Mouse (Mus musculus): ENCODE measurements around the gene Mrps18b. TPM values are rescaled to one million over a fixed set of nuclear protein-coding genes. Genes with fewer than 3 reads are reported as not detected.

Gene Mrps18b
- polyA plus RNA-seq, 1 experiment from 2014 or later: 67.1 TPM

GRCm38 (mm10) chr17:35930627-35931026 lies 14.4 kb upstream of the Mrps18b start:
- no peaks in the 10 kb centered on the region for H3K9me3 ChIP-seq (replicated peaks)
- ATAC-seq (ENCODE audit: low FRiP score): no peak
- H3K27ac ChIP-seq (replicated peaks): no peak overlapping the region
- H3K9ac ChIP-seq (replicated peaks): no peak overlapping the region
- 95% methylated on average over 12 of the region's 12 CpGs for WGBS
- H3K4me2 ChIP-seq: no peak overlapping the region
- H3K36me3 ChIP-seq: peaks cover 55% of the 10 kb centered on the region
- H3K4me1 ChIP-seq: no peaks in the 10 kb centered on the region
- H3K4me3 ChIP-seq (replicated peaks): no peak overlapping the region
- H3K27me3 ChIP-seq (replicated peaks): no peaks in the 10 kb centered on the region

DNA sequence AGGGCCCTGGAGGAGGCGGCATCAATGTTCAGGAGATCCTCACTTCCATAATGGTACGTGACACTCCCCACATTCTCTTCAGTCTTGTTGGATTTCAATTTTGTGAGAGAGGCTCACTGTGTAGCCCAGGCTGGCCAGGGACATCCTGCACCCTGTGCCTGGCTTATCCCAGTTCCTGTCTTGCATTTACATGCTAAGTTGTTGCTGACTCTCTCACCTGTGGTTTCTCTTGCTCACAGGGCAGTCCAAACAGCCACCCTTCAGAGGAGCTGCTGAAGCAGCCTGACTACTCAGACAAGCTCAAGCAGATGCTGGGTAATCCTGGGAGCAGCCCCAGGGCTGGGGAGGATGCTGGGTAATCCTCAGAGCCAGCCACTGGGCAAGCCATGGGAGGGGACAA lies 13.3 kb upstream of the Mrps18b start:
- no peaks in the 10 kb centered on the region for H3K9me3 ChIP-seq (replicated peaks)
- no peak overlapping the region for H3K4me3 ChIP-seq (replicated peaks)
- 90% methylated on average over 2 of the region's 2 CpGs for WGBS
- no peak for ATAC-seq (ENCODE audit: low FRiP score)
- H3K27me3 ChIP-seq (replicated peaks): no peaks in the 10 kb centered on the region
- H3K9ac ChIP-seq (replicated peaks): no peak overlapping the region
- H3K27ac ChIP-seq (replicated peaks): no peak overlapping the region
- peaks cover 65% of the 10 kb centered on the region for H3K36me3 ChIP-seq
- no peaks in the 10 kb centered on the region for H3K4me1 ChIP-seq
- no peak overlapping the region for H3K4me2 ChIP-seq

- WGBS: 55% methylated on average over 1 of the region's 1 CpGs
- H3K27me3 ChIP-seq (replicated peaks): no peaks in the 10 kb centered on the region
- H3K4me1 ChIP-seq: 0 out of 2 replicates have a peak, but pooled peaks cover 3% of the 10 kb centered on the region
- no peak overlapping the region for H3K27ac ChIP-seq (replicated peaks)
- no peaks in the 10 kb centered on the region for H3K9me3 ChIP-seq (replicated peaks)
- H3K4me3 ChIP-seq (replicated peaks): no peak overlapping the region
- H3K9ac ChIP-seq (replicated peaks): no peak overlapping the region
- H3K36me3 ChIP-seq: peaks cover 80% of the 10 kb centered on the region
- H3K4me2 ChIP-seq: no peak overlapping the region
- ATAC-seq (ENCODE audit: low FRiP score): no peak
These were observed 11.3 kb upstream of the Mrps18b start for GRCm38 (mm10) chr17:35927471-35927870.

DNA sequence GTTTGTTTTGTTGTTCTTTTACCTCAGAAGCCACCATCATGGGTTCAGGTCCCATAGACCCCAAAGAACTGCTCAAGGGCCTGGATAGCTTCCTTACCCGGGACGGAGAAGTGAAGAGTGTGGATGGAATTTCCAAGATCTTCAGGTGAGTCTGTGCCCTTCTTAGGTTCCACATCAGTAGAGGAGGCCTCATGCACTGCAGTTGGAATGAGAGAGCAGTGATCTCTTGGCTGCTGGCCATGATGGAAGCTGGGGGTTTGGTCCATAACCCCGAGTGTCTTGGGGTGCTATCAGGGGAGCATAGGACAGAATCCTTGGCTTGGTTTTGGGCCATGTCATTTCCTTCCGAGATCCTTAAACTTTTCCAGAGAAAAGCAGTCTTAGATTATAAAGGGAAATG lies 7.1 kb upstream of the Mrps18b start:
- WGBS: 95% methylated on average over 4 of the region's 4 CpGs
- H3K27ac ChIP-seq (replicated peaks): no peak overlapping the region
- H3K36me3 ChIP-seq: peaks cover 48% of the 10 kb centered on the region
- no peak for ATAC-seq (ENCODE audit: low FRiP score)
- H3K9me3 ChIP-seq (replicated peaks): no peaks in the 10 kb centered on the region
- no peak overlapping the region for H3K4me3 ChIP-seq (replicated peaks)
- H3K4me1 ChIP-seq: peaks cover 36% of the 10 kb centered on the region
- no peak overlapping the region for H3K4me2 ChIP-seq
- no peak overlapping the region for H3K9ac ChIP-seq (replicated peaks)
- H3K27me3 ChIP-seq (replicated peaks): no peaks in the 10 kb centered on the region

DNA sequence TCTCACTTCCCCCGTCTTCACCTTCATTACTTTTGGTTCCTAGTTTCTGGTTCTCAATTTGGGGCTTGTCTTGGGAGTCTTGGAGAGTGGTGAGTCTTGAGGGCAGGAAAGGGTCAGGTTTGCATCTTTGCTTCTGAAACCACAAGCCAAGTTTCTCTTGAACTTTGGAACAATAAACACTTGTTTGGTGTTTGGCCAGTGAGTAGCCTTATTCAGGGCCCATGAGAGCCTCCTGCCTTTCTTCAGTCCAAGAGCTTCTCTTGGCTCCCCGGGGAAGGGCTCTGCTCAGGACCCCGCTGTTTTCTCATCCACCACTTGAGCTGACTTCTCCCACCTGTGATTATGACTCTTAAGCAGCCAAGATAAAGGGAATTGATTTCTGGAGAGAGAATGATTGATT lies 6.4 kb upstream of the Mrps18b start:
- peaks cover 41% of the 10 kb centered on the region for H3K36me3 ChIP-seq
- WGBS: 82% methylated on average over 3 of the region's 3 CpGs
- H3K4me1 ChIP-seq: peaks cover 36% of the 10 kb centered on the region
- no peak overlapping the region for H3K9ac ChIP-seq (replicated peaks)
- H3K9me3 ChIP-seq (replicated peaks): no peaks in the 10 kb centered on the region
- no peaks in the 10 kb centered on the region for H3K27me3 ChIP-seq (replicated peaks)
- H3K4me2 ChIP-seq: no peak overlapping the region
- no peak overlapping the region for H3K4me3 ChIP-seq (replicated peaks)
- peak overlapping the region; percentile 33; the same call in 1 of the 2 replicates for H3K27ac ChIP-seq (replicated peaks)
- no peak for ATAC-seq (ENCODE audit: low FRiP score)

DNA sequence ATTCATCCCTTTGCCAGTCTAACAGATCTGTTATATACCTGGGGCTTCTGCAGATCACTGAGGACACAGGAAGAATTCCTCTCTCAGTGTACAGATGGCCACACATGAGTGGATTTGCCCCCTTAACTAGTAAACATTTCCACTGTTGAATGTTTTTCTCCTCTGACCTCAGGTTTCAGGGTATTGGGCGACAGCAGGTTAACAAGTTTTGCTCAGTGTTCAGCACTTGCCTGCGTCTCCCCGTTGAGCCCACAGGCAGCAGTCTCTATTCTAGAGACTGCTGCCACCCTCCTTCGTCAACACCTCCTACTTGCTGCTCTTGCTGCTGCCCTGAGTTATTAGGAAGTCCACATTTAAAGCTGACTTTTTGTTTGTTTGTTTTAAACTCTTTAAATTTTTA lies 5.5 kb upstream of the Mrps18b start:
- H3K27ac ChIP-seq (replicated peaks): peak overlapping the region; percentile 54
- no peaks in the 10 kb centered on the region for H3K9me3 ChIP-seq (replicated peaks)
- H3K4me2 ChIP-seq: no peak overlapping the region
- no peak overlapping the region for H3K4me3 ChIP-seq (replicated peaks)
- H3K9ac ChIP-seq (replicated peaks): no peak overlapping the region
- H3K36me3 ChIP-seq: peaks cover 34% of the 10 kb centered on the region
- ATAC-seq (ENCODE audit: low FRiP score): no peak
- peaks cover 36% of the 10 kb centered on the region for H3K4me1 ChIP-seq
- H3K27me3 ChIP-seq (replicated peaks): no peaks in the 10 kb centered on the region
- WGBS: 90% methylated on average over 4 of the region's 4 CpGs

DNA sequence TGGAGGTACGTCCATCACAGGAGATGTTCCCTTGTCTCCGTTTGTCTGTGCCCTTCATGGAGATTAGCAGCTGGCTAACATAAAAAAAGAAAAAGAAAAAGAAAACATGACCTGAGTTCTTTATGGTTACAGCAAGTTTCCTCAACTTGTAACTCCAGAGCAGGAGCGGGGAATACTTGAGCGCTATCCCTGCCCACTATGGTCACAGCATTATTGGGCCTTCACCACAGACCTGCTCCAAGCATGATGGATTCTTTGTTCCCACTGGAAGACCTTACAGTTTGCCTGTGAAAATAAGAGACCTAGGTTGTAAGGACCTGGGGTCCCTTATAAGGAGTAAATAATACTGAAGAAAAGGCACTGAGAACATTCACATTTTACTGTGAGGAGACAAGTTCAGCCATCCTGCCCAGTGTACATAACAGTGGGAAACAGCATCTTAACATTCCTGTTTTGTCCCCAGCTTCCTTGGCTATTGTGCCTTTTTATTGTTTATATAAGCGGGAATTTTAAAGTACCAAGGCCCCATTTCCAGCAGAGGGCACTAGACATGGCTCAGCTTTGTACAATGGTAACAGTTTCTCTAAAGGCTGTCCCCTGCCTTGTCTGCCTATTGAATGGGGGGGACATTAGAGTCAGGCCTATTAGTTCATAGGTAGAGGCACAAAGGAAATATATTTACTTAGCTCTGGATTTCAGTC lies 4.8 kb upstream of the Mrps18b start:
- Histone ChIP-seq H3K36me3 (peaks cover 27% of the 10 kb centered on the region), H3K4me1 (peaks cover 36% of the 10 kb centered on the region), H3K4me2 (peak overlapping the region; percentile 78), H3K27me3 (replicated peaks) (no peaks in the 10 kb centered on the region), H3K27ac (replicated peaks) (peak overlapping the region; percentile 99), H3K9ac (replicated peaks) (no peak overlapping the region), H3K9me3 (replicated peaks) (no peaks in the 10 kb centered on the region), H3K4me3 (replicated peaks) (peak overlapping the region; percentile 73; the same call in 1 of the 2 replicates)
- ATAC-seq (ENCODE audit: low FRiP score): no peak
- WGBS: 62% methylated on average over 5 of the region's 5 CpGs

- Histone ChIP-seq H3K4me1 (peaks cover 40% of the 10 kb centered on the region), H3K4me2 (peak overlapping the region; percentile 78), H3K27ac (replicated peaks) (peak overlapping the region; percentile 99), H3K4me3 (replicated peaks) (peak overlapping the region; percentile 73), H3K27me3 (replicated peaks) (no peaks in the 10 kb centered on the region), H3K9me3 (replicated peaks) (no peaks in the 10 kb centered on the region), H3K36me3 (peaks cover 23% of the 10 kb centered on the region), H3K9ac (replicated peaks) (peak overlapping the region; percentile 80; the same call in 1 of the 2 replicates)
- WGBS: 80% methylated on average over 1 of the region's 1 CpGs
- no peak for ATAC-seq (ENCODE audit: low FRiP score)
These were observed 4.2 kb upstream of the Mrps18b start for GRCm38 (mm10) chr17:35920384-35920783.

DNA sequence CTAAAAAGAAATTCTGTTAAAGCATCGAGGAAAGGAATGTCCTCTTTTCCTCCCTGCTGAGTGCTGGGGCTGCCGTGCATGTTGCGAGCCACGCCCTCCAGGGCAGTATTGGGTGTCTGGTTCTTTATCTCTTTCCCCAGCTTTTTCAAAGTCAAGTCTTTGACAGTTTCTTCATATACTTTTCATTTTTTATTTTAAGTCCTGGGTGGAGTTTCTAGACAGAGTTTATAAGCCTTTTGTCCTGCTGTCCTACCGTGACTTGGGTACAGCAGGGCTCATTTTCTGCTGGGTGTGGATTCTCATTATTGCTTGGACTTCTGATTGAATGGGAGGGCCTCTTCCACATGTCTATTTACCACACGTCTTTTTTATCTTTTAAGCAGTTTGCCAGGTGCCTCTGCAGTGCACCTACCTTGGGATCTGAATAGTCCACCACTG lies 3.7 kb upstream of the Mrps18b start:
- ATAC-seq (ENCODE audit: low FRiP score): no peak
- H3K4me3 ChIP-seq (replicated peaks): peak overlapping the region; percentile 73
- WGBS: 39% methylated on average over 6 of the region's 6 CpGs

DNA sequence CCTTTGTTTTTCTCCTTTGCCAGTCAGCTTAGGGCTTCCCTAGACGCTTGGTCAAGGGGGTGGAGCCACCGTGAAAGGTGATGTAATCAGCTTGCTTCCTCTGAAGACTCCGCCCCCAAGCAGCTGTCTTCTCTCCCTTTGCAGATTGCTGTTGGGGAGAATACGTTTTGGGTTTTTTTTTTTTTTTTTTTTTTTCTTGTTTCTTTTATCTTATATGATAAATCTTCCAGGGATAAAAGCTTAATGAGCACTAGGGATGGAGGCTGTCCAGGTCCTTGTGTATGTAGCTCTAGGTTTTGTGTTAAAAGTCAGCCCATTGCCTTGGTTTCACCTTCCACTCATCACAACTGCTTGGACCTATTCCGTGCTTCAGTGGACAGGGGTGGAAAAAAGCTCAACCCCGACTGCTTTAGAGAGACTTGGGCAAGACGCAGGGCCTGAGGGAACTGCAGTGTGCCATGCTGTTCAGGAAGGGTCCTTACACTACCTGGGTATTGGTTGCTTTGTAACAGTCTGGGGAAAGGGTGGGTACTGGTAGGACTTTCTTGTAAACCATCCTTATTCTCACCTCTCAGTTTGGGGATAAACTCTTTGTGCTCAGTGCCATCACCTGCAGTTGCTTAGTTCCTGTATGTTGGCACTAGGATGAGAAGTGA lies 3.0 kb upstream of the Mrps18b start:
- peak; percentile 58 for ATAC-seq (ENCODE audit: low FRiP score)
- WGBS: 5% methylated on average over 7 of the region's 7 CpGs
- H3K9me3 ChIP-seq (replicated peaks): no peaks in the 10 kb centered on the region

More for the DNA sequence above, 3.7 kb upstream of the Mrps18b start:
- Histone ChIP-seq H3K9ac (replicated peaks) (peak overlapping the region; percentile 80), H3K9me3 (replicated peaks) (no peaks in the 10 kb centered on the region), H3K27ac (replicated peaks) (peak overlapping the region; percentile 99), H3K27me3 (replicated peaks) (no peaks in the 10 kb centered on the region), H3K4me1 (peaks cover 45% of the 10 kb centered on the region), H3K4me2 (peak overlapping the region; percentile 78), H3K36me3 (peaks cover 18% of the 10 kb centered on the region)

GRCm38 (mm10) chr17:35918276-35919059 lies 2.3 kb upstream of the Mrps18b start:
- peak overlapping the region; percentile 80 for H3K9ac ChIP-seq (replicated peaks)
- ATAC-seq (ENCODE audit: low FRiP score): no peak
- peaks cover 50% of the 10 kb centered on the region for H3K4me1 ChIP-seq
- H3K27me3 ChIP-seq (replicated peaks): no peaks in the 10 kb centered on the region
- peaks cover 4% of the 10 kb centered on the region for H3K36me3 ChIP-seq
- H3K27ac ChIP-seq (replicated peaks): peak overlapping the region; percentile 99
- H3K4me3 ChIP-seq (replicated peaks): peak overlapping the region; percentile 73
- peak overlapping the region; percentile 78 for H3K4me2 ChIP-seq
- H3K9me3 ChIP-seq (replicated peaks): no peaks in the 10 kb centered on the region
- WGBS: under 1% methylated on average over 11 of the region's 11 CpGs

More for the DNA sequence above, 3.0 kb upstream of the Mrps18b start:
- H3K4me1 ChIP-seq: peaks cover 50% of the 10 kb centered on the region
- no peaks in the 10 kb centered on the region for H3K27me3 ChIP-seq (replicated peaks)
- H3K27ac ChIP-seq (replicated peaks): peak overlapping the region; percentile 99
- peaks cover 11% of the 10 kb centered on the region for H3K36me3 ChIP-seq
- H3K4me2 ChIP-seq: peak overlapping the region; percentile 78
- peak overlapping the region; percentile 80 for H3K9ac ChIP-seq (replicated peaks)
- peak overlapping the region; percentile 73 for H3K4me3 ChIP-seq (replicated peaks)

Measured in neural tube, embryonic 15.5 days (tissue).